Mouse (Mus musculus): ENCODE data around the gene Acsl1. TPM values are rescaled to one million over a fixed set of nuclear protein-coding genes. Genes with fewer than 3 reads are reported as not detected.
"Not testable (repeated sequence)": the region's sequence is repeated elsewhere in the genome, so short reads cannot be mapped to it uniquely, and the experiment has no call there.

Acsl1 gene
- total RNA-seq, 2 experiments from 2014 or later: 41.4 to 45.8 TPM

DNA sequence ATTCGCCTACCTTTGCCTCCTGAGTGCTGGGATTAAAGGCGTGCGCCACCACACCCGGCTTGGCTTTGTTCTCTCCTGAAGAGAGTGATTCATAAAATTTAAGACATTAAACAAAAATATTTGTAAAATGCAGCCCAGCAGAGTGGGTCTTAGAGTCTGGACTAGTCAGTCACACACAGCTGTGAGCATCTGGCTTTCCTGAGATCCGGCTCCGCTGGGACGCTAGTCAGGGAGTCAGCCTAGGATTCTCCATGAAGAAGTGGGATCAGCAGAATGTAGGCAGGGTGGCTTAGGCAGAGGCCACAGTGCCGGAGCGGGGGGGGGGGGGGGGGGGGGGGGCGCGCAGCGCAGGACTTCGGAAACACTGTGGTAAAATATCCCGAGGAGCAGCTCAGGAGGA, 99.8 kb downstream of the Acsl1 start:
- intact Hi-C loops (cut with DNase I): no loop called here
- Histone ChIP-seq H3K27ac (no peak overlapping the region), H3K4me3 (no peak overlapping the region)
- TF ChIP-seq CTCF (IDR thresholded peaks at IDR 0.05): no peak
- DNase-seq (ENCODE audit: extremely low spot score in 1 of 2, low spot score in 2 of 2): no peak

DNA sequence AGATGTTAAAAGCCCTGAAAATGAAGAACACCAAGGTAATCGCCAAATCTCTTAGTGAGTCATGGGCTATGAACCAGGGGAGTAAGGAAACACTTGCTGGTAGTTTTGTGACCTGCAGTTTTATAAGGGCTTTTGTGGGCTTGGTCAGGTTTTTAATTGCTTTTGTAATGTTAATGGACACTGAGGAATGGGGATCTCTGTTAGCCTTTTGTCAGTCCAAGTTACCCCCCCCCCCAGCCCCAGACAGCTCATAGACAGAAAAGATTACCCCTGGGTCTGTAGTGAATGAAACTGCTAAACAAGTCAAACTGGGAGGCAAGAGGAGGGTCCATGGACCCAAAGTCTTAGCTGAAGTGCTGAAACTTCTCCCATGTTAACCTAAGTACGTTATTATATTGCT, 102.6 kb downstream of the Acsl1 start:
- DNase-seq (ENCODE audit: extremely low spot score in 1 of 2, low spot score in 2 of 2): no peak
- H3K27ac ChIP-seq: no peak overlapping the region
- TF ChIP-seq CTCF (IDR thresholded peaks at IDR 0.05): no peak
- intact Hi-C loops (cut with DNase I): no loop called here
- no peak overlapping the region for H3K4me3 ChIP-seq

DNA sequence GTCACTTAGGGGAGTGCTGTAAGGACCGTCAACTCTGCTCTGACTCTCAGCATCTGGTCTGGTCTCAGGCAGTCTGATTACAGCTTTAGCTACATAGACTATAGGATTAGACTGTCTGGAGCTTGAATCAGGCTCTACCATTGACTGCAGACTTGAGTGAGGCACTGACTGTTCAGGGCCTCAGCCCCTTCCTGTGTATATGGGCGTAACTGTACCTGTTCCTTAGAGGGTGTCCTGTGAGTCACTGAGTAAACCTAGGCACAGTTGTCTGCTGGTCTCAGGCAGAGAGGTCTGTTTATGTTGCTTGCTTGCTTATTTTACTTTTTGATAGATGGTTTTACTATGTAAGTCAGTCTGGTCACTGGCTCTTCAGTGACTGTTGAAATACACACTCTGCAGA, 103.1 kb downstream of the Acsl1 start:
- Histone ChIP-seq H3K4me3 (no peak overlapping the region), H3K27ac (no peak overlapping the region)
- TF ChIP-seq CTCF (IDR thresholded peaks at IDR 0.05): no peak
- intact Hi-C loops (cut with DNase I): no loop called here
- DNase-seq (ENCODE audit: extremely low spot score in 1 of 2, low spot score in 2 of 2): no peak

DNA sequence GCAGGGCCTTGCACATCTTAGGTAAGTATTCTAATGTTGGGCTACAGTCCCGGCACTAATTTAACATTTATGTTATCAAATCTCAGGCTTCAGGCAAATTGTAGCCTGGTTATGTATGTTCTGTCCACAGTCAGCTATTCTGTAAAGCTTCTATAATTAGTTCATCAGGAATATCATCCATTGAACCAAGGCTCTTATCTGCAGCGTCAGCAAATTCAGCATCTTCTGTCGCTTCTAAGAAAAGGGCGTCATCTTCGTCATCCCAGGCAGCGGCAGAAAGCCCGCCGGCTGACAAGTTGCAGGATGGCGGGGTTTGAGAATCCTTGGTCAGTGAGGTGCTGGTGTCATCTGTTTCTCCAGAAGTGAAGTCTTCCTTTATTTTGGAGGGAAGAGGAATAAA, 108.0 kb downstream of the Acsl1 start:
- Histone ChIP-seq H3K27ac (no peak overlapping the region), H3K4me3 (no peak overlapping the region)
- no peak for DNase-seq (ENCODE audit: extremely low spot score in 1 of 2, low spot score in 2 of 2)
- intact Hi-C loops (cut with DNase I): no loop called here
- TF ChIP-seq CTCF (IDR thresholded peaks at IDR 0.05): no peak

GRCm38 (mm10) chr8:46584328-46584727, 113.5 kb downstream of the Acsl1 start:
- H3K4me3 ChIP-seq; H3K27ac ChIP-seq; intact Hi-C loops (cut with DNase I); DNase-seq (ENCODE audit: extremely low spot score in 1 of 2, low spot score in 2 of 2): not testable (repeated sequence)

DNA sequence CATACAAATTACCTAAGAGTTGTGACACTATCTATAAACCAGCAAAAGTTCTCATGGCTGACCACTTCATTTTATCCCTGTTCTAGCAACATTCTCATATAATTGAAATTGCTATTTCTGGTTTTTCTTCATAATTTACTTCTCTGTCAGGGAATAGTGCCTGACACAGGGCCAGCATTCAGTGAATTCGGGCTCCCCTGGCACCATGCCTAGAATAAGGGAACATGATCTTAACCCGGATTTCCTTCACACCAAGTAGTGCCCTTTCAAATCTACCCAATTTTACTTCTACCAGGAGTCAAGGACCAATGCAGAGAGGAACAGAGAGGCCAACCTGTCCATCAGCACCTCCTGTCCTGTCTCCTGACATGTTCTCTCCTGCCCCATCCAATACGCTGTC, 114.7 kb downstream of the Acsl1 start:
- DNase-seq (ENCODE audit: extremely low spot score in 1 of 2, low spot score in 2 of 2): no peak
- no peak for TF ChIP-seq CTCF (IDR thresholded peaks at IDR 0.05)
- Histone ChIP-seq H3K27ac (no peak overlapping the region), H3K4me3 (no peak overlapping the region)
- intact Hi-C loops (cut with DNase I): no loop called here

Other genes with a start within 250 kb of the Acsl1 start
- not detected for gene Helt, start 176.4 kb upstream of the Acsl1 start, total RNA-seq (2021)
- gene Cenpu, start 81.0 kb downstream of the Acsl1 start, total RNA-seq (2021): 1 to 10 TPM; 2.0 to 2.3 TPM
- gene Primpol, start 146.2 kb downstream of the Acsl1 start, total RNA-seq (2021): 1 to 10 TPM; 4.6 to 6.1 TPM
- 10 to 100 TPM; 13.4 to 13.6 TPM for gene Casp3, start 146.3 kb downstream of the Acsl1 start, total RNA-seq (2021)